Mouse (Mus musculus) ES-Bruce4 (cell line): ENCODE results near the gene Abhd4.

Source experiments
- CTCF ChIP-seq: IDR thresholded peaks from one replicate; pipeline ENCODE4 v1.8.1; 2011; ENCODE audit warnings: low read depth, low read length
- POLR2A ChIP-seq: IDR thresholded peaks from one replicate; pipeline ENCODE4 v1.8.1; 2011; ENCODE audit warnings: low read length; ENCODE audit not compliant: insufficient read depth

- TF ChIP-seq CTCF (no peak), POLR2A (no peak)
These were observed 18.1 kb downstream of the Abhd4 start for GRCm38 (mm10) chr14:54271976-54272606.
